Mouse (Mus musculus) ES-Bruce4 (cell line): ENCODE data around the gene Mcf2l. TPM values are rescaled to one million over a fixed set of nuclear protein-coding genes. Genes with fewer than 3 reads are reported as not detected.

Source experiments
- H3K27ac ChIP-seq: 2 replicates; pipeline ENCODE4 v1.5.1; 2012; ENCODE audit warnings: low read length, inconsistent platforms; ENCODE audit not compliant: insufficient read depth
- H3K27me3 ChIP-seq: 2 replicates; pipeline ENCODE4 v1.6.1; 2012; ENCODE audit warnings: mild to moderate bottlenecking, low read length, inconsistent platforms; ENCODE audit not compliant: control insufficient read depth, poor library complexity, insufficient read depth, severe bottlenecking
- H3K36me3 ChIP-seq: 2 replicates; pipeline ENCODE4 v1.6.1; 2012; ENCODE audit warnings: inconsistent platforms, mild to moderate bottlenecking, low read length, moderate library complexity; ENCODE audit not compliant: control insufficient read depth, poor library complexity, insufficient read depth, severe bottlenecking
- H3K4me1 ChIP-seq: one replicate; pipeline ENCODE4 v1.8.1; 2011; ENCODE audit warnings: low read length; ENCODE audit not compliant: control insufficient read depth, insufficient read depth
- H3K4me3 ChIP-seq: 2 replicates; pipeline ENCODE4 v1.5.1; 2011; ENCODE audit warnings: low read depth, mild to moderate bottlenecking, low read length
- H3K9ac ChIP-seq: 2 replicates; pipeline ENCODE4 v1.6.1; 2012; ENCODE audit warnings: low read depth, mild to moderate bottlenecking, inconsistent platforms; ENCODE audit not compliant: poor library complexity, severe bottlenecking
- H3K9me3 ChIP-seq: replicated peaks from 2 replicates; pipeline ENCODE4 v1.6.1; 2012; ENCODE audit warnings: mild to moderate bottlenecking, low read length, inconsistent platforms; ENCODE audit not compliant: control insufficient read depth, poor library complexity, insufficient read depth, severe bottlenecking
- CTCF ChIP-seq: IDR thresholded peaks from one replicate; pipeline ENCODE4 v1.8.1; 2011; ENCODE audit warnings: low read depth, low read length
- EP300 ChIP-seq: IDR thresholded peaks from 2 replicates; pipeline ENCODE4 v1.6.1; 2011; ENCODE audit warnings: low read depth, low read length; ENCODE audit not compliant: insufficient read depth
- POLR2A ChIP-seq: IDR thresholded peaks from one replicate; pipeline ENCODE4 v1.8.1; 2011; ENCODE audit warnings: low read length; ENCODE audit not compliant: insufficient read depth
- polyA plus RNA-seq: library from polyadenylated mRNA; stranded (reverse); fragments of >200 nt; gene quantifications from 2 replicates; pipeline ENCODE4 v1.2.4, GENCODE M21; 2011; ENCODE audit warnings: low read depth; ENCODE audit not compliant: missing spikeins, insufficient read depth, insufficient read length

The Mcf2l gene
- polyA plus RNA-seq, 1 experiment = 18.3 TPM

- Histone ChIP-seq H3K4me1 (peaks cover 8% of the 10 kb centered on the region), H3K27ac (peak overlapping the region; percentile 4; the same call in 1 of the 2 replicates)
Measured at GRCm38 (mm10) chr8:12947604-12948573, 74.3 kb downstream of the Mcf2l start.

GRCm38 (mm10) chr8:12948574-12948961 is 75.0 kb downstream of the Mcf2l start:
- no peak for TF ChIP-seq EP300
- TF ChIP-seq CTCF = no peak
- TF ChIP-seq POLR2A = no peak
- Histone ChIP-seq H3K4me3 (no peak overlapping the region), H3K36me3 (no peaks in the 10 kb centered on the region), H3K4me1 (peaks cover 8% of the 10 kb centered on the region), H3K9ac (no peak overlapping the region), H3K27ac (peak overlapping the region; percentile 4; the same call in 1 of the 2 replicates), H3K27me3 (no peaks in the 10 kb centered on the region), H3K9me3 (no peaks in the 10 kb centered on the region)

More at GRCm38 (mm10) chr8:12947604-12948573, 74.3 kb downstream of the Mcf2l start:
- Histone ChIP-seq H3K4me3 (peak overlapping the region; percentile 37), H3K9ac (no peak overlapping the region), H3K9me3 (no peaks in the 10 kb centered on the region), H3K36me3 (no peaks in the 10 kb centered on the region), H3K27me3 (no peaks in the 10 kb centered on the region)
- TF ChIP-seq CTCF = no peak
- TF ChIP-seq EP300 = peak; percentile 79; the same call in 1 of the 2 replicates
- no peak for TF ChIP-seq POLR2A

- H3K27me3 ChIP-seq = no peaks in the 10 kb centered on the region
- no peak overlapping the region for H3K9ac ChIP-seq
- H3K4me1 ChIP-seq = peaks cover 8% of the 10 kb centered on the region
- no peak overlapping the region for H3K27ac ChIP-seq
- TF ChIP-seq EP300 (no peak), POLR2A (no peak), CTCF (no peak)
- no peak overlapping the region for H3K4me3 ChIP-seq
- H3K36me3 ChIP-seq = no peaks in the 10 kb centered on the region
- no peaks in the 10 kb centered on the region for H3K9me3 ChIP-seq
Measured at GRCm38 (mm10) chr8:12951051-12951630, 77.5 kb downstream of the Mcf2l start.

- Histone ChIP-seq H3K9ac (no peak overlapping the region), H3K36me3 (no peaks in the 10 kb centered on the region), H3K27ac (no peak overlapping the region), H3K4me3 (no peak overlapping the region), H3K27me3 (no peaks in the 10 kb centered on the region), H3K4me1 (peaks cover 8% of the 10 kb centered on the region), H3K9me3 (no peaks in the 10 kb centered on the region)
- no peak for TF ChIP-seq CTCF
Measured at GRCm38 (mm10) chr8:12952699-12953098, 79.1 kb downstream of the Mcf2l start.

GRCm38 (mm10) chr8:12955362-12955879 is 81.8 kb downstream of the Mcf2l start:
- no peaks in the 10 kb centered on the region for H3K27me3 ChIP-seq
- H3K4me1 ChIP-seq = peaks cover 8% of the 10 kb centered on the region
- TF ChIP-seq POLR2A (no peak), EP300 (no peak), CTCF (no peak)
- no peak overlapping the region for H3K4me3 ChIP-seq
- H3K36me3 ChIP-seq = no peaks in the 10 kb centered on the region
- H3K9me3 ChIP-seq = no peaks in the 10 kb centered on the region
- no peak overlapping the region for H3K9ac ChIP-seq
- no peak overlapping the region for H3K27ac ChIP-seq

GRCm38 (mm10) chr8:12955880-12956279 is 82.3 kb downstream of the Mcf2l start:
- Histone ChIP-seq H3K27ac (no peak overlapping the region), H3K36me3 (no peaks in the 10 kb centered on the region), H3K4me3 (no peak overlapping the region), H3K4me1 (peaks cover 7% of the 10 kb centered on the region), H3K27me3 (no peaks in the 10 kb centered on the region), H3K9ac (no peak overlapping the region), H3K9me3 (no peaks in the 10 kb centered on the region)
- TF ChIP-seq POLR2A (no peak), CTCF (no peak), EP300 (no peak)
